Mouse (Mus musculus) gastrocnemius, adult 18-20 months (tissue): ENCODE data around the gene Ctnna2. TPM values are rescaled to one million over a fixed set of nuclear protein-coding genes. Genes with fewer than 3 reads are reported as not detected.

Source experiments
- DNase-seq: peaks from one replicate; pipeline ENCODE4 v3.0.0; 2021; ENCODE audit warnings: low spot score
- total RNA-seq, 2 experiments: library from RNA; stranded (reverse); gene quantifications; 2 replicates each; pipeline ENCODE4 v1.2.3; 2021

Gene Ctnna2
- total RNA-seq, 2 experiments from 2014 or later, result not detected

- no peak for DNase-seq
These were observed 549.1 kb downstream of the Ctnna2 start for GRCm38 (mm10) chr6:77430381-77430780.

GRCm38 (mm10) chr6:77425746-77426145, 553.8 kb downstream of the Ctnna2 start:
- no peak for DNase-seq

- no peak for DNase-seq
These were observed 554.7 kb downstream of the Ctnna2 start for GRCm38 (mm10) chr6:77424826-77425225.

GRCm38 (mm10) chr6:77421564-77422139, 557.8 kb downstream of the Ctnna2 start:
- DNase-seq, result no peak

- DNase-seq, result no peak
These were observed 562.5 kb downstream of the Ctnna2 start for GRCm38 (mm10) chr6:77416999-77417398.

GRCm38 (mm10) chr6:77413530-77413929, 566.0 kb downstream of the Ctnna2 start:
- DNase-seq, result no peak

- DNase-seq, result no peak
These were observed 571.0 kb downstream of the Ctnna2 start for GRCm38 (mm10) chr6:77408481-77408880.

- no peak for DNase-seq
These were observed 578.7 kb downstream of the Ctnna2 start for GRCm38 (mm10) chr6:77400751-77401150.

- DNase-seq, result no peak
These were observed 587.8 kb downstream of the Ctnna2 start for GRCm38 (mm10) chr6:77391663-77392062.

- DNase-seq, result no peak
These were observed 598.2 kb downstream of the Ctnna2 start for GRCm38 (mm10) chr6:77381309-77381708.

GRCm38 (mm10) chr6:77373132-77373531, 606.4 kb downstream of the Ctnna2 start:
- no peak for DNase-seq

GRCm38 (mm10) chr6:77371147-77371546, 608.4 kb downstream of the Ctnna2 start:
- DNase-seq, result no peak

- no peak for DNase-seq
These were observed 621.0 kb downstream of the Ctnna2 start for GRCm38 (mm10) chr6:77358471-77358837.

GRCm38 (mm10) chr6:77357748-77358470, 621.6 kb downstream of the Ctnna2 start:
- DNase-seq, result no peak

- no peak for DNase-seq
These were observed 624.7 kb downstream of the Ctnna2 start for GRCm38 (mm10) chr6:77354826-77355225.

GRCm38 (mm10) chr6:77343781-77344180, 635.7 kb downstream of the Ctnna2 start:
- no peak for DNase-seq

GRCm38 (mm10) chr6:77335537-77335936, 644.0 kb downstream of the Ctnna2 start:
- no peak for DNase-seq

- DNase-seq, result no peak
These were observed 654.8 kb downstream of the Ctnna2 start for GRCm38 (mm10) chr6:77324748-77325147.

GRCm38 (mm10) chr6:77324327-77324726, 655.2 kb downstream of the Ctnna2 start:
- DNase-seq, result no peak

- no peak for DNase-seq
These were observed 672.7 kb downstream of the Ctnna2 start for GRCm38 (mm10) chr6:77306796-77307195.

- DNase-seq, result no peak
These were observed 678.2 kb downstream of the Ctnna2 start for GRCm38 (mm10) chr6:77301305-77301704.

GRCm38 (mm10) chr6:77291415-77291814, 688.1 kb downstream of the Ctnna2 start:
- no peak for DNase-seq

GRCm38 (mm10) chr6:77288402-77288801, 691.1 kb downstream of the Ctnna2 start:
- no peak for DNase-seq
